Mouse (Mus musculus) hindbrain, embryonic 16.5 days (tissue): Measurements from ENCODE around the gene Tle4. TPM values are rescaled to one million over a fixed set of nuclear protein-coding genes. Genes with fewer than 3 reads are reported as not detected.
A peak's percentile ranks its signal among the peaks of the same experiment; 100 is the strongest.

Source experiments
- ATAC-seq: fragments of 200-750 bp; cut with Nextera tagmentation; 2 replicates; pipeline ENCODE4 v1.8.0; 2017; ENCODE audit warnings: moderate TSS enrichment, moderate library complexity
- H3K27ac ChIP-seq: fragments of 300-500 bp; sonication (generic); 2 replicates; pipeline ENCODE4 v1.5.1; 2014; ENCODE audit warnings: low read depth, mild to moderate bottlenecking, control low read depth, low read length, moderate library complexity
- H3K27me3 ChIP-seq: fragments of 300-500 bp; sonication (generic); replicated peaks from 2 replicates; pipeline ENCODE4 v1.6.1; 2014; ENCODE audit warnings: low read length; ENCODE audit not compliant: control insufficient read depth, insufficient read depth
- H3K36me3 ChIP-seq: fragments of 300-500 bp; sonication (generic); 2 replicates; pipeline ENCODE4 v1.6.1; 2014; ENCODE audit warnings: mild to moderate bottlenecking, low read length, moderate library complexity, mixed read lengths; ENCODE audit not compliant: control insufficient read depth, insufficient read depth
- H3K4me1 ChIP-seq: fragments of 300-500 bp; sonication (generic); 2 replicates; pipeline ENCODE4 v1.6.1; 2014; ENCODE audit warnings: low read depth, low read length; ENCODE audit not compliant: control insufficient read depth, insufficient read depth
- H3K4me2 ChIP-seq: fragments of 300-500 bp; sonication (generic); 2 replicates; pipeline ENCODE4 v1.6.1; 2014; ENCODE audit warnings: mild to moderate bottlenecking, low read length, control low read depth, moderate library complexity
- H3K4me3 ChIP-seq: fragments of 300-500 bp; sonication (generic); 2 replicates; pipeline ENCODE4 v1.5.1; 2014; ENCODE audit warnings: mild to moderate bottlenecking, low read length, control low read depth, moderate library complexity
- H3K9ac ChIP-seq: fragments of 300-500 bp; sonication (generic); 2 replicates; pipeline ENCODE4 v1.6.1; 2014; ENCODE audit warnings: low read depth, mild to moderate bottlenecking, control low read depth, low read length, moderate library complexity
- H3K9me3 ChIP-seq: fragments of 300-500 bp; sonication (generic); 2 replicates; pipeline ENCODE4 v1.6.1; 2014; ENCODE audit warnings: mild to moderate bottlenecking, low read length, moderate library complexity; ENCODE audit not compliant: control insufficient read depth
- WGBS: fragments of 180-500 bp; shearing (Covaris S2); extraction: QIAGEN DNeasy Blood & Tissue Kit; methylation state at CpG from one replicate; pipeline ENCODE4 v1.1.7; 2014; 5-methylcytosine and 5-hydroxymethylcytosine counted together
- polyA plus RNA-seq: library from polyadenylated mRNA; unstranded; fragments of >200 nt; fragmentation: Nextera tagmentation; extraction: Ambion mirVana; gene quantifications from 2 replicates; pipeline ENCODE4 v1.2.1, GENCODE M21; 2015

The Tle4 gene
- polyA plus RNA-seq, 1 experiment from 2014 or later = 16.4 TPM

GRCm38 (mm10) chr19:14614816-14615215 is 17.0 kb upstream of the Tle4 start:
- no peak for ATAC-seq
- Histone ChIP-seq H3K4me1 (no peaks in the 10 kb centered on the region), H3K9ac (no peak overlapping the region), H3K4me2 (no peak overlapping the region), H3K4me3 (no peak overlapping the region), H3K36me3 (no peaks in the 10 kb centered on the region), H3K27me3 (no peaks in the 10 kb centered on the region), H3K27ac (no peak overlapping the region), H3K9me3 (no peaks in the 10 kb centered on the region)
- WGBS = 89% methylated on average over 5 of the region's 5 CpGs

DNA sequence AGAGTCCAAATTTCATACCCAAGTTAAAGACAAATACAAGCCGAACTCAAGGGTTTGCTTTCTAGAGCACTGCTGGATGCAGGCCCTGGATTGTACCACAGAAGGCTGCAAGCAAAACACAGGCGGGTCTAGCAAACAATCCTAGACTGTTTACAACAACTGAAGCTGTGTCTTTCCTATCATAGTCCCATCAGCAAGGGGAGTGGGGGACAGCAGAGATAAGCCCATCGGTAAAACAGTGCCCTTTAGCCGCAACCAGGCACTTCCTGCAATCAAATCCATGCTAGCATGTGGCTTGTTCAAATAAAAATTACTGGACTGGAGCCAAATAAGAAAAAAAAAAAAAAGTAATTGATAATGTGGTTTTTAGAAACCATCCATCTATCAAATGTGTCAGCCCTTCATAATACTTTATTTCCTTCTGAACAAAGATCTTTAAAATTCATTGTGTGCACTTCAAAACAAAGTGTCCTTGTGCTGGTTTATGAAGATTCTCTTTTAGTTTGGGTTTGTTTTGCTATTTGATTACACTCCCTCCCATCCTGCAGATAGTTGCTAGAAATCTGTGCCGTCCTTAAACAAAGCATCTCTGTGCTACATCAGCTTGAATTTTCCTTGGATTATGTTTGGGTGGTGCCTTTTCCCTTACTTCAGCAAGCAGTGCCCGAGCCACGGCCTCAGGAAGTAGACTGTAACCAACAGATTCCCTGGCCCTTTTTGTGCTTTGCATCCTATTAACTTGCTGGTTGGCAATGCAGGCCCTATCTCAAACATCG is 12.9 kb upstream of the Tle4 start:
- no peak overlapping the region for H3K4me2 ChIP-seq
- no peaks in the 10 kb centered on the region for H3K4me1 ChIP-seq
- H3K36me3 ChIP-seq = no peaks in the 10 kb centered on the region
- H3K9ac ChIP-seq = no peak overlapping the region
- H3K27me3 ChIP-seq = no peaks in the 10 kb centered on the region
- no peaks in the 10 kb centered on the region for H3K9me3 ChIP-seq
- no peak overlapping the region for H3K4me3 ChIP-seq
- ATAC-seq = no peak
- H3K27ac ChIP-seq = no peak overlapping the region
- 62% methylated on average over 8 of the region's 8 CpGs for WGBS

GRCm38 (mm10) chr19:14600841-14601240 is 3.0 kb upstream of the Tle4 start:
- no peak overlapping the region for H3K4me3 ChIP-seq
- no peaks in the 10 kb centered on the region for H3K9me3 ChIP-seq
- H3K4me1 ChIP-seq = peaks cover 6% of the 10 kb centered on the region
- no peak overlapping the region for H3K4me2 ChIP-seq
- WGBS = 82% methylated on average over 1 of the region's 1 CpGs
- no peak overlapping the region for H3K27ac ChIP-seq
- H3K9ac ChIP-seq = no peak overlapping the region
- no peak for ATAC-seq
- peaks cover 3% of the 10 kb centered on the region for H3K27me3 ChIP-seq
- no peaks in the 10 kb centered on the region for H3K36me3 ChIP-seq

GRCm38 (mm10) chr19:14600354-14600753 is 2.5 kb upstream of the Tle4 start:
- Histone ChIP-seq H3K27ac (no peak overlapping the region), H3K4me1 (peaks cover 8% of the 10 kb centered on the region), H3K9me3 (no peaks in the 10 kb centered on the region), H3K27me3 (peaks cover 3% of the 10 kb centered on the region), H3K9ac (no peak overlapping the region), H3K4me3 (no peak overlapping the region), H3K4me2 (no peak overlapping the region), H3K36me3 (no peaks in the 10 kb centered on the region)
- WGBS = 87% methylated on average over 3 of the region's 3 CpGs
- ATAC-seq = no peak

- Histone ChIP-seq H3K9ac (no peak overlapping the region), H3K4me1 (peaks cover 8% of the 10 kb centered on the region), H3K27me3 (peaks cover 3% of the 10 kb centered on the region; the same call in 1 of the 2 replicates), H3K9me3 (no peaks in the 10 kb centered on the region), H3K4me3 (no peak overlapping the region), H3K27ac (no peak overlapping the region), H3K36me3 (no peaks in the 10 kb centered on the region), H3K4me2 (no peak overlapping the region; the same call in 1 of the 2 replicates)
- no peak for ATAC-seq
- WGBS = 44% methylated on average over 8 of the region's 8 CpGs
Measured at GRCm38 (mm10) chr19:14599851-14600251, 2.0 kb upstream of the Tle4 start.

DNA sequence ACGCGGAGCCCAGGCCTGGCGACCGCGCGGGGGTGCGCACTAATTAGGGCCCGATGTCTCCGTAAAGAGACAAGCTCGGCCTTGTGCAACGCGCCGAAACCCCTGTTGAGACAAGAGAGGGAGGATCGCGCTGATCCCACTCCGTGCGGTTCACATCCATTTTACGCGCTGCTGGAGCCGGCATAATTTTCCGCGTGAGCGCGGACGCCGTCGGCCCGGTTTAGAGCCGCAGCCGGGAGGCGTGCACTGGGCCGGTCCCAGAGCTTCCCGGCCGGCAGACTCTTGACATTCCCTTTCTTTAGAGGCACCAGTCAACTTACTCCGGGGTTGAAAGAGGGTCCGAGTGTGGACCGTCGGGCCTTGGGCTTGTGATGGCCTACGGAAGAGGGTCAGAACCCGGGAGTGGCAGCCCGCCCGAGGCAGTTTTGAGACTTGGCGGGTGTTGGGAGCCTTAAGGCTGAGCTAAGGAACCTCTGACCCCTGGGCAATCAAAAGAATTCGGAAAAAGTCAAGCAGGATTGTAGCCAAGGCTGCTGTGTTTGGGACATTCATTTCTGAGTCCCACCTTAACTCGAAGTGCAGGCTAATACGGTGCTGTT is 938 bp upstream of the Tle4 start:
- under 1% methylated on average over 45 of the region's 46 CpGs for WGBS
- Histone ChIP-seq H3K9ac (peak overlapping the region; percentile 66), H3K27me3 (no peaks in the 10 kb centered on the region; the same call in 1 of the 2 replicates), H3K9me3 (no peaks in the 10 kb centered on the region), H3K4me3 (peak overlapping the region; percentile 51), H3K36me3 (no peaks in the 10 kb centered on the region), H3K4me1 (peaks cover 11% of the 10 kb centered on the region), H3K4me2 (peak overlapping the region; percentile 74), H3K27ac (peak overlapping the region; percentile 92)
- ATAC-seq = no peak

- under 1% methylated on average over 85 of the region's 120 CpGs for WGBS
- H3K4me3 ChIP-seq = peak overlapping the region; percentile 89
- peak overlapping the region; percentile 58 for H3K4me2 ChIP-seq
- H3K9ac ChIP-seq = peak overlapping the region; percentile 88
- peaks cover 15% of the 10 kb centered on the region for H3K4me1 ChIP-seq
- H3K27ac ChIP-seq = peak overlapping the region; percentile 95
- no peak for ATAC-seq
- no peaks in the 10 kb centered on the region; the same call in 1 of the 2 replicates for H3K27me3 ChIP-seq
- no peaks in the 10 kb centered on the region for H3K36me3 ChIP-seq
- no peaks in the 10 kb centered on the region for H3K9me3 ChIP-seq
Measured at GRCm38 (mm10) chr19:14596941-14597916, 622 bp downstream of the Tle4 start.

GRCm38 (mm10) chr19:14596358-14596940 is 1.4 kb downstream of the Tle4 start:
- under 1% methylated on average over 12 of the region's 12 CpGs for WGBS
- Histone ChIP-seq H3K9me3 (no peaks in the 10 kb centered on the region), H3K4me3 (peak overlapping the region; percentile 89), H3K4me2 (peak overlapping the region; percentile 58), H3K27me3 (no peaks in the 10 kb centered on the region; the same call in 1 of the 2 replicates), H3K9ac (peak overlapping the region; percentile 88), H3K36me3 (no peaks in the 10 kb centered on the region), H3K4me1 (peaks cover 19% of the 10 kb centered on the region), H3K27ac (peak overlapping the region; percentile 95)
- ATAC-seq = no peak
